Mouse (Mus musculus): ENCODE measurements around the gene Epb41l4b.

GRCm38 (mm10) chr4:57134554-57134953 lies 8.7 kb downstream of the Epb41l4b start:
- no peak for TF ChIP-seq NRF1 (IDR thresholded peaks at IDR 0.05; ENCODE audit: low read depth, low read length)
- no peak for TF ChIP-seq CTCF (conservative IDR thresholded peaks at IDR 0.05 in 1 of 2, IDR thresholded peaks at IDR 0.05 in 1 of 2; ENCODE audit: low read depth in 2 of 2, low read length in 2 of 2)
- TF ChIP-seq ZKSCAN1 (IDR thresholded peaks at IDR 0.05; ENCODE audit: borderline replicate concordance, low read depth, low read length), result no peak
- TF ChIP-seq USF1 (IDR thresholded peaks at IDR 0.05; ENCODE audit: low read depth, low read length), result no peak
- no peak for TF ChIP-seq RAD21 (IDR thresholded peaks at IDR 0.05; ENCODE audit: low read depth, low read length)
- no peak for TF ChIP-seq NELFE (IDR thresholded peaks at IDR 0.05; ENCODE audit: low read depth, low read length)
- no peak for TF ChIP-seq IRF4 (IDR thresholded peaks at IDR 0.05; ENCODE audit: low read depth, low read length)

All from CH12.LX (cell line).